Mouse (Mus musculus): ENCODE measurements around the gene Zbtb17.

Zbtb17 gene

GRCm38 (mm10) chr4:141459766-141460165 lies 15.3 kb downstream of the Zbtb17 start:
- DNase-seq (ENCODE audit: low spot score) = no peak

DNA sequence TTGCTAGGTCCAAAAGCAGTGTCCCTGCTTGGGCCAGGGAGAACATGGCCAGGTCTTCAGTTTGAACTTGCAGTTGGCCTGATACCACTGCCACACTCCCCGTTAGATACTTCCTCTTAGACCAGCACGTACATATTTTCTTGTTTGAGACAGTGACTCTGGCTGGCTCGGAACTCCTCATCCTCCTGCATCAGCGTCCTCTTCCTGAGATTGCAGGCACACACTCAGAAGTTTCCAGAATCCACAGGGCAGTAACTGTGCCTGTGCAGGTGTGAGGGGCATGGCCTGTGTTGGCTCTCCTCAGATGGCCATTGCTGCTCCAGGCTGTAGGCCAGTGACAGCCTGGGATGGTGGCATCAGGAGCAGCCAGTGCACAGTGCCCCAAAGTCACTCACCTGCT lies 16.0 kb downstream of the Zbtb17 start:
- no peak for DNase-seq (ENCODE audit: low spot score)

- DNase-seq (ENCODE audit: low spot score) = no peak
These were observed 16.6 kb downstream of the Zbtb17 start for GRCm38 (mm10) chr4:141461088-141461487.

DNA sequence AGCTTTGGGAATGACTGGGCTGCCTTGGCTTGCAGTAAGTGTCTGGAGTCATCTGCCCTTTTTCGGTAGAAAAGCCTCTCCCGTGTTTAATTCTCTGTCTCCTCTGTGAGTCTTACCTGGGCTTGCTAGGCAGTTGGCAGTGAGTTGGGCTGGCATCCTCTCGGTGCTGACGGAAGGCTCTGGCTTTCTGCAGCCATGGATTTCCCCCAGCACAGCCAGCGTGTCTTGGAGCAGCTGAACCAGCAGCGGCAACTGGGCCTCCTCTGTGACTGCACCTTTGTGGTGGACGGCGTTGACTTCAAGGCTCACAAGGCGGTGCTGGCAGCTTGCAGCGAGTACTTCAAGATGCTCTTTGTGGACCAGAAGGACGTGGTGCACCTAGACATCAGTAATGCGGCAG lies 17.1 kb downstream of the Zbtb17 start:
- DNase-seq (ENCODE audit: low spot score) = no peak

GRCm38 (mm10) chr4:141463472-141463871 lies 19.0 kb downstream of the Zbtb17 start:
- no peak for DNase-seq (ENCODE audit: low spot score)

DNA sequence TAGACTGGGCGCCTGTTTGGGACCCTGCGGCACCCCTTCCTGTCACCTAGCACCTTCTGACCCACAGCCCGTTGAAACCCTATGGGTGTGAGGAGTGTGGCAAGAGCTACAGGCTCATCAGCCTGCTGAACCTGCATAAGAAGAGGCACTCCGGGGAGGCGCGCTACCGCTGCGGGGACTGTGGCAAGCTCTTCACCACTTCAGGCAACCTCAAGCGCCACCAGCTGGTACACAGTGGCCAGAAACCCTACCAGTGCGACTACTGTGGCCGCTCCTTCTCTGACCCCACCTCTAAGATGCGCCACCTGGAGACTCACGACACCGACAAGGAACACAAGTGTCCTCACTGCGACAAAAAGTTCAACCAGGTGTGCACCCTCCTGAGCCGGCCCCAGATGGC lies 20.3 kb downstream of the Zbtb17 start:
- DNase-seq (ENCODE audit: low spot score) = no peak

GRCm38 (mm10) chr4:141465512-141466288 lies 21.2 kb downstream of the Zbtb17 start:
- DNase-seq (ENCODE audit: low spot score) = no peak

DNA sequence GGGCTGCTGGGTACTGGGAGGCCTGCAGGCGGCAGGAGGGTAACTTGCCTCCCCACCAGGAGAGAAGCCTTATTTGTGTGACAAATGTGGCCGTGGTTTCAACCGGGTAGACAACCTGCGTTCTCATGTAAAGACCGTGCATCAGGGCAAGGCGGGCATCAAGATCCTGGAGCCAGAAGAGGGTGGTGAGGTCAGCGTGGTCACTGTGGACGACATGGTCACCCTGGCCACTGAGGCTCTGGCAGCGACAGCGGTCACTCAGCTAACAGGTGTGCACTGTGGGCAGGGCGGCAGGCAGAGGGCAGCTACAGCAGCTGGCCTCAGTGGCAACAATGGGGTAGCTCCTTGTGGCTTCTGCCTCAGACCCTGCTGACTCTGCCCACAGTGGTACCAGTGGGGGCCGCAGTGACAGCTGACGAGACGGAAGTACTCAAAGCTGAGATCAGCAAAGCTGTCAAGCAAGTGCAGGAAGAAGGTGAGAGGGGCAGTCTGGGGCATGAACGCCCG lies 21.9 kb downstream of the Zbtb17 start:
- no peak for DNase-seq (ENCODE audit: low spot score)

GRCm38 (mm10) chr4:141466844-141467580 lies 22.6 kb downstream of the Zbtb17 start:
- no peak for DNase-seq (ENCODE audit: low spot score)

DNA sequence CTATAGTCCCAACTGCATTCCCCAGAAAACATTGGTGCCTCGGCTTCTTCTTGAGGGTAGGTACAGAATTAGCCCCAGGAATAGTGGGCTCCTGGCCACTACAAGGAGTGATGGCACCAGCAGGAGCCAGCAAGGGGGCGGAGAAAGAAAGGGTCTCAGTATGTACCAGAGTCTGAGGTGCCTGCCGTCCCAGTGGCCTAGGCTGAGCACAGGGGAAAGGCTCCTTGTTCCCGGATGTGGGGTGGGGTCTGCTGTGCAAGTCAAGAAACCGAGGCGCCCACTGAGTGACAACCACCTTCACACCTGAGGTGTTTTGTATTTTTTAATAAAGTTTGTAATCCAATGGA lies 23.1 kb downstream of the Zbtb17 start:
- no peak for DNase-seq (ENCODE audit: low spot score)

- no peak for DNase-seq (ENCODE audit: low spot score)
These were observed 24.1 kb downstream of the Zbtb17 start for GRCm38 (mm10) chr4:141468576-141468975.

GRCm38 (mm10) chr4:141469343-141469742 lies 24.9 kb downstream of the Zbtb17 start:
- no peak for DNase-seq (ENCODE audit: low spot score)

DNA sequence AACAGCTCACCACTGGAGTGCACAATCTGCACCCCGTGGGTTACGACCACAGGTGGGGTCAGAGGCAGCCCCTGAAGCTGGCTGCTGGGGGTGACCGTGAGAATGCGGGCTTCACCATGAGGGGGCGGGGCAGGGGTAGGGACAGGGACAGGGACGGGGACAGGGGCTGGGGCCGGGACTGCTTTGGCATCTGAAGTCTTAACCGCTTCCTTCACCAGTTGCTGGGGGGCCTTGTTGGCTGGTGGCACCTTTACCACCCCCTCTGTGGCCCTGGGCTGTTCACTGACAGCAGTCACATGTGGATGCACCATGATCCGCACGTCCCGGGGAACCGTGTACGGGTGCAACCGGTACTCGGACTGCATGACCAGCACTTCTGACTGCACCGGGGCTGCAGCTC lies 27.0 kb downstream of the Zbtb17 start:
- DNase-seq (ENCODE audit: low spot score) = no peak

- DNase-seq (ENCODE audit: low spot score) = no peak
These were observed 28.3 kb downstream of the Zbtb17 start for GRCm38 (mm10) chr4:141472641-141473321.

DNA sequence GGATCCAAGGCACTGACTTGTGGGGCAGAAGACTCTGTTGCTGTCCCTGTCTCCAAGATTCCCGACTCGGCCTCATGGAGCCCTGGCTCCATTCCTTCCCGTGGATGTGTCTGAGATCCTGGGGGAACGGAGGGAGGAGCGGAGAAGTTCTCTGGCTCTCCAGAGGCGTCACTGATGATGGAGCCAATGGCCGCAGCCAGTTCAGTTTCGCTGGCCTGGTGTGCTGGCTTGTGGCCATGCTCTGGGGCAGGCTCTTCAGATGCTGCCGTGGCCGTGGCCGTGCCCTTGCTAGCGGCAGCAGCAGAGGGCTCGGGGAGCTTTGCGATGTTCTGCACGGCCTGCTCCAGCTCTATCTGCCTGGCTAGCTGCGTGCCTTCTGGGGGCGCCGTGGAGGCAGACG lies 30.0 kb downstream of the Zbtb17 start:
- no peak for DNase-seq (ENCODE audit: low spot score)

GRCm38 (mm10) chr4:141477681-141478102 lies 33.2 kb downstream of the Zbtb17 start:
- no peak for DNase-seq (ENCODE audit: low spot score)

GRCm38 (mm10) chr4:141478225-141478624 lies 33.8 kb downstream of the Zbtb17 start:
- DNase-seq (ENCODE audit: low spot score) = peak; percentile 50

DNA sequence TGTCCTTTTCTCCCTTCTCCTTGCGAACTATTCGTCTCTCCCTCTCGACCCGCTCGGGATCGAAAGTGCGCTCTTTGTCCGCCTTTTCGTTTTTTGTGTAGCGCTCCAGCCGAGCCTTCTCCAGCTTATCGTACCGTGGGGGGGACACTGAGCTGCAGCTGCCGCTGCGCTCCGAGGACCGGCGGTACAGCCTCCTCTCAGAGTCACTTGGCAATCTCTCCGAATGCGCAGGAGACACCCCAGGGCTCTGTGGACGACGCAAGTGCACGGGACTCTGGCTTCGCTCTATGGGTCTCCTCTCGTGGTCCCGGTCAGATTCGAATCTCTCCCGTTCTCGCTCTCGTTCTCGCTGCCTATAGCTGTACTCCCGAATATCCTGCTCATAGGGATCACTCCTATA lies 34.3 kb downstream of the Zbtb17 start:
- DNase-seq (ENCODE audit: low spot score) = no peak

- DNase-seq (ENCODE audit: low spot score) = no peak
These were observed 35.0 kb downstream of the Zbtb17 start for GRCm38 (mm10) chr4:141479411-141479810.

DNA sequence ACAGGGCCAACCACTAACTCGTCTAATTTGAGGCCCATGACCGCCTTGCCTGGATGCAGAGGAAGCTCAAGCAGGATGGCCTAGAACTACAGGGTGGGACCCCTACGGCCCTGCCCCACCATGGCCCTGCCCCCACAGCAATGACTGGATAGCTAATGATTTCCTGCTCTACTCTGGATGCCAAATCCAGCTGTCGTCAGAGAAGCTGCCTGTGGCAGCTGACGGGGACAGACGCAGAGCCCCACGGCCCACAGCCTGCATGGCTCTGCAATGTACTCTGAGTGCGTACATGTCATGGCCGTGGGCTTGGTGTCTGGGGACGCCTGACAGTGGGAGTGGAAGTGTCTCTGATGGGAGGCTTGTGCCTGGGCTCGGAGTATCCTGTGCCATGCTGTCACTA lies 39.6 kb downstream of the Zbtb17 start:
- DNase-seq (ENCODE audit: low spot score) = no peak

DNA sequence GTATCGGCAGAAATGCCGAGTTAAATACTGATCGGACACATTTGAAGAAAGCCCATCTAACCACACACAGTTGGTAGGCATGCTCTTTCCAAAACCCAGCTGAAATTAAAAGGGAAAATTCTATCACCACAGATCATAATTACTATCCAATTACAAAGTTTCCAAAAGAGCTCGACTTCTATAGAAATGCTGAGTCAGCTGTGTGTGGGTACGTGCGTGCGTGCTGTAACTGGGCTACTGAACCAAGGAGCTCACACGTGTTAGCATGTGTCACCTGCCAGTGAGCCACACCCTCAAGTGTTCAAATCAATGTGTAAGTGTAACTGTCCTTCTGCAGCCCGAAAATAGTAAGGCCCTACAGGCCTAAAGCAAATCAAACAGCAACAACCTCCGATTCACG lies 43.1 kb downstream of the Zbtb17 start:
- no peak for DNase-seq (ENCODE audit: low spot score)

DNA sequence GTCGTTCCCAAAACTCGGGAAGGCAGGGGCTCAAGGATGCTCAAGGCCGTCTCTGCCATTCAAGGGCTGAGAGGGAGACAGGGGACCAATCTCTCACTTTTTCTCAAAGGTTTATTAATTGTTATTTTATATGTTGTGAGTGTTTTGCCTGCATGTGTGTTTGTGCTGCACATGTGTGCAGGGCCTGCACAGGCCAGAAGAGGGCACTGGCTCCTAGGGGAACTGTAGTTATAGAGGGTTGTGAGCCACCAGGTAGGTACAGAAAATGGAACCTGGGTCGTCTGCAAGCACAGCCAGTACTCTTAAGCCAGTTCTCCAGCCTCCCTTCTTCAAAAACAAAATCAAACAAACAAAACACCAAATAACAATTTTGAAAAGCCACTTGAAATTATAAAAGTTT lies 44.2 kb downstream of the Zbtb17 start:
- DNase-seq (ENCODE audit: low spot score) = no peak

DNA sequence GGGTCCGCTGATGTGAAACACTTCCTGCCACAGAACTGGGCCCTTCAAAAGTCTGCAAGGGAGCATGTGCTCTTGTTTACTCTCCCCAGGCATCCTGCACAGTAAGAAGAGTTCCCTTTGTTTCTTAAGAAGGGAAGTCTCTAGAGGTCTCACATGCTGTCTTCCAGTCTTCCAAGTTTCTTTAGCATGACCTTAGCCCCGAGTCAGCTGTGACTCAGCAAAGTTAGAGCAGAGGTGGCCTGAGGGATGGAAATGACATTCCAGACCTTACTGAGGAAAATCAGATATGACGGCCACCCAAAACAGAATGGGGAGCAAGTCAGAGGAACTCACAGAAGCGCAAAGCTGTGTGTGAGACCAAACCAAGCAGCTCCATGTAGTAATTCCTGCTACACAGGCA lies 56.2 kb downstream of the Zbtb17 start:
- DNase-seq (ENCODE audit: low spot score) = no peak
